Mouse (Mus musculus) heart, postnatal 25 days (tissue): Measurements from ENCODE around the gene Vcan. TPM values are rescaled to one million over a fixed set of nuclear protein-coding genes. Genes with fewer than 3 reads are reported as not detected.
A peak's percentile ranks its signal among the peaks of the same experiment; 100 is the strongest.
"Not testable (repeated sequence)": the region's sequence is repeated elsewhere in the genome, so short reads cannot be mapped to it uniquely, and the experiment has no call there.

Experiments used
- DNase-seq: peaks from one replicate; pipeline ENCODE4 v3.0.0; 2022; ENCODE audit warnings: low spot score
- intact Hi-C: fragments of 180-260 bp; cut with DNase I; formaldehyde crosslinking; loops from one replicate; pipeline ENCODE4 v1.15.1; 2025
- total RNA-seq, 2 experiments: library from RNA; stranded (reverse); gene quantifications; 2 replicates each; pipeline ENCODE4 v1.2.3; 2021

Vcan gene
- total RNA-seq: 10 to 100 TPM; 11.4 to 11.7 TPM

DNA sequence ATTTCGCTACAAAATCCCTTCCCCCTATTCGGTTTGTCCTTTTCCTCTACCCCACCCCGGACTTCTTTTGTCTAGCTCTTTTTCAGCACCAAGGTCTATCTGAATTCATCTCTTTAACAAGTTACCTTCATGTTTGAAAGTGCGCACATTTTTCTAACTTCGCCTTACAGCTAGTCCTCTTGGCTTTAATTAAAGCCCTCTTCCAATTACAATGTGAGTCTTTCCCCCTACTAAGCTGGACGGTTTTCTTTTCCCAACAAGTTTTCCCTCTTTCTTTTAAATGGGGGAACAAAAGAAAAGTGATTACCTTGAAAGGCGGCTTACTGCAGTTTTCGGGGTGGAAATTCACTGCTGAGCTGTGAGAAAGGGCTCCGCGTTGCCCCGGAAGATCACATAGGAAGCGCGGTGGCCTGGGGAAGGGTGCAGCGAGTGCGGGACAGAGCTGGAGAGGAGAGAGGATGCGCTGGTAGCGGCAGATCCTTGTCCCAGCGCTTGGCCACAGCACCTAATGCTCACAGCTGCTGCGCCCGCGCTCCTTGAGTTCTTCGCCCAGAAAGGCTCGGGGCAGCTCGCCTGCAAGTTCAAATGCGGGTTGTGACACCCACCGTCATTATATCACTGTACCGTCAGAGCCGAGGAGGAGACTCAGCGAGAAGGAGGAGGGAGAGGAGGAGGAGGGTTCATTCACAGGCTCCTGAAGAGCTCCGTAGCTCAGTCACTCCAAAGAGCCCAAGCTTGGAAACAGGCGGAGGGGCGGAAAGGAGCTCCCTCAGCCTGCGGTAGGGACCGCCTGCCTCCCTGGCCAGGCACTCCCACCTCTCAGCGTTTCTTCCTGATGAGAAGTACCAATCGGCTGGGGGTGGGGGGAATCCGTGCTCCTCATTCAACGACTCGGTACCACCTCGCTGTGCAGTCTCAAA lies at the start of gene Vcan:
Vcan (minus strand) TSS at position 744 of the 920 bp plus-strand sequence.
- intact Hi-C loops: loop anchor here (5.0 kb wide), 1 partner anchor 345 kb away; the partner anchor contains the start of genes Tmem167 and Xrcc4
- peak; percentile 28 for DNase-seq

DNA sequence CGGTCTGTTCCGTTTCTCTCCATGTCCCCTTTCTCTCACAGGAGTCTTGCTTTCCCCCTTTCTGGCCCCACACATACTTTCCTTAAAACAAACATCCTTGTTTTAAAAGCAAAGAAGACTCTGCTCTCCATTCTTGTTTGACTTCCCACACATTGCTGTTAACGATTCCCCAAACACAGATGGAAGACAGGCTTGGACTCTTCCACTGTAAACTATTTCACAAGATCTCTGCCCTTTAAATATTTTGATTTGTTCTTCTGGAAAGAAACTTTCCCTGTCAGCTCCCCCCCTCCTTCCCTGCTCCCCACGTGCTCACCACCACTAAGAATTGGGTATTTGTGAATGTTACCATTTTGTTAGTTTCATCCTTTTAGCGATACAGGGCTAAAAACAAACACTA lies 49.2 kb upstream of the Vcan start:
- intact Hi-C loops: no loop called here
- DNase-seq: no peak

DNA sequence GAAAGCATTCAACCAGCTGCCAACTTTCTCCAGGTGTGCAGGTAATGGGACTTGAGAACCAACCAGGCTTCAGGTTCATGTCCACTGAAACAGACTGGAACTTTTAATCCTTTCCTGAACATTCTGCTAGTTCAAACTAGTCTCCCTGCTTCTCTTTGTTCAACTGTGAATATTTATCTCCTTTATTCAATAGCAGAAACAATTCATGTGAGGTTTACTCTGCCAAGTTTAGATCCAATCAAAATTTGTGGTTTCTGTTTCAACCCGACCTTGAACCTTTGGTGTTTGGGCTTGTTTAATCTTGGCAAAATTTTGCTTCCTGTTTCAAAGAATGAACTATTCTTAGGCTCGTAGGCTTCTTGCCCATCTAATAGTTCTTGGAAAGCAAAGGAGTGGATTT lies 40.6 kb upstream of the Vcan start:
- no peak for DNase-seq
- intact Hi-C loops: no loop called here

- no peak for DNase-seq
- intact Hi-C loops: no loop called here
These were observed 38.0 kb upstream of the Vcan start for GRCm38 (mm10) chr13:89780276-89780675.

- no peak for DNase-seq
These were observed 37.1 kb upstream of the Vcan start for GRCm38 (mm10) chr13:89779208-89779911.

GRCm38 (mm10) chr13:89777764-89778163 lies 35.5 kb upstream of the Vcan start:
- intact Hi-C loops: loop anchor here (2.0 kb wide), 2 partner anchors 1063 to 1109 kb away; no protein-coding TSS in a partner anchor
- no peak for DNase-seq

More at GRCm38 (mm10) chr13:89779208-89779911, 37.1 kb upstream of the Vcan start:
- intact Hi-C loops: loop anchor here (2.0 kb wide), 1 partner anchor 1107 kb away; no protein-coding TSS in a partner anchor

GRCm38 (mm10) chr13:89777146-89777545 lies 34.8 kb upstream of the Vcan start:
- intact Hi-C loops: loop anchor here (2.0 kb wide), 1 partner anchor 1064 kb away; no protein-coding TSS in a partner anchor
- no peak for DNase-seq

GRCm38 (mm10) chr13:89766551-89766950 lies 24.2 kb upstream of the Vcan start:
- intact Hi-C loops: no loop called here
- DNase-seq: no peak

DNA sequence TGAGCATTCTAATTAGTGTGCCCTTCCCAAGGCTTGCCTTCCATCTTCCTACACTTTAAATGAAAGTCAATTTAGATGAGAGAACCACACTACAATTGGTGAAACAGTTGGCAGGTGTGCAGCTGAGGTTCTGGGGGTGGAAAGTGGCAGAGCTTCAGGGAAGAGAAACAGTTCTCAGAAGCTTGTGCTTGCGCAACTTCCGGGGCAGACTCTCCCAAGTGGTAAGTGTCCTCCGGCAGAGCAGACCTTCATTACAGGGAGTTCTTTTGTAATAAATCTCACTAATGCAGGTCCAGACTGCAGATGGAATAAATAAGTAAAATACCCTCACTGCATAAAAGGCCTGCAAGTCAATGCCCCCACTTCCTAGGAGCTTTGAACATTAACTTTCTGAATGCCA lies 23.7 kb upstream of the Vcan start:
- no peak for DNase-seq
- intact Hi-C loops: no loop called here

DNA sequence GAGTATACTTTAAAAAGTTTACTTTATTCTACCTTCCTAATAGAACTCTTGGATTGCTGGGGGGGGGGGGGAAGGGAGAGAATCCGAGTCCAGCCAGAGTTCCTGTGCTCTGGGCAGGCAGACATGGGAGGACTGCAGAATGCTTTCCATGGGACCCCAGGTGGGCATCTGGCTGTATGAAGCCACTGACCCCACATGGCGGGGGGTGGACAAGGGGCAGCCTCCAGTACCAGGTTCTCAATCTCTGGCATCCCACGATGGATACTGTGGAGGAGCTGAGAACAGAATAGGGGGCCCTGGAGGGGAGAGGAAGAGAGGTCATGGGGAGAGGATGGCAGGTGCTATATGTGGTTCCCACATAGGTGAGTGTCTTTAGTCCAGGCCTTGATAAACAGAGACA lies 20.0 kb upstream of the Vcan start:
- DNase-seq: no peak
- intact Hi-C loops: no loop called here

DNA sequence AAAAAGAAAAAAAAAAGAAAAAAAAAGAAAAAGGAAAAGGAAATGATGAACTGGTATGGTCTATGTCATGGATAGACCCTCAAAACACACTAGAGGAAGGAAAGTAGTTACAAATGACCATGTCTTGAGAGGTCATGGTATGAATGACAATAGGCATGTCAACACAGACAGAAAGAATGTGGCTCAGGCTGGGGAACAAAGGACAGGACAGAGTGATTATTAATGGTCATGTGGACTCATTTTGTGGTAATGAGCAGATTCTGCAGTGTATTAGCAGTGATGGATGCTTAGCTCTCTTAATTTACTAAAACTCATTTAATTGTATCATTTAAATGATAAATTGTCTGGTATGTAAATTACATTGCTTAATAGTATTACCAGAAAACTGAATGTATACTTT lies 14.0 kb upstream of the Vcan start:
- no peak for DNase-seq
- intact Hi-C loops: no loop called here

DNA sequence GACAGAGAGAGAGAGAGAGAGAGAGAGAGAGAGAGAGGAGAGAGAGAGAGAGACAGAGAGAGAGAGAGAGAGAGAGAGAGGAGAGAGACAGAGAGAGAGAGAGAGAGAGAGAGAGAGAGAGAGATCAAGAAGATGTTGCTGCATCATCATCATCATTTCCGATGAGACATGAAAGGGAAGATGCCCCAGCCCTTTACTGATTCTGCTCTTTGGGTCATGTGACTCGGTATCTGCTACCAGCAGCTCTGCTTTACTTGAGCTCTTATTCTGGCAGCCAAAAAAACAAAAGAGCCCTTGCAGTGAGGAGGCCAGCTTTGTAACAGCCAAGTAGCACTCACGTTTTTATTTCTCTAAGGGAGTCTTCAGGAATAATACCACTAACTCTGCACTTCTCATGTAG lies 8.3 kb upstream of the Vcan start:
- intact Hi-C loops, DNase-seq: not testable (repeated sequence)

DNA sequence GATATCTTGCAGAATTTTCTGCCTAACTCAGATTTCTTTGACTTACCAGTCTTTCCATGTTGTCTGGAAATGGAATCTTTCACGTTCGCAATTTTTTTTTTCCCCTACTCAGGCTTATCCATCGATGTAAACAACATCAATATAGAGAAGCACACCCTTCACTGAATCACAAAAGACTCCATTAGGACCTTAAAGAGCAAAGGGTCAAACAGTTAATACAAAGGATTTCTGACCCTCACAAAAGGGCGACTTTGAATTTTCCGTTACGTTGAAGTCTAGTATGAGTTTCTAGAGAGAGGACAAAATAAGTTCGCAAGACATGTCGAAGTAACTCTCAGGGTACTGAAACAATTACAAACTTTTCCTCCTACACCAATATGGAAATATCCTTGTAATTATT lies 892 bp upstream of the Vcan start:
- DNase-seq: no peak
- intact Hi-C loops: loop anchor here (5.0 kb wide), 1 partner anchor 344 kb away; the partner anchor contains the start of genes Tmem167 and Xrcc4

- no peak for DNase-seq
- intact Hi-C loops: loop anchor here (5.0 kb wide), 1 partner anchor 345 kb away; the partner anchor contains the start of genes Tmem167 and Xrcc4
These were observed 434 bp upstream of the Vcan start for GRCm38 (mm10) chr13:89742686-89743200.

GRCm38 (mm10) chr13:89741116-89741551 lies 1.2 kb downstream of the Vcan start:
- intact Hi-C loops: loop anchor here (5.0 kb wide), 1 partner anchor 346 kb away; the partner anchor contains the start of genes Tmem167 and Xrcc4
- no peak for DNase-seq

DNA sequence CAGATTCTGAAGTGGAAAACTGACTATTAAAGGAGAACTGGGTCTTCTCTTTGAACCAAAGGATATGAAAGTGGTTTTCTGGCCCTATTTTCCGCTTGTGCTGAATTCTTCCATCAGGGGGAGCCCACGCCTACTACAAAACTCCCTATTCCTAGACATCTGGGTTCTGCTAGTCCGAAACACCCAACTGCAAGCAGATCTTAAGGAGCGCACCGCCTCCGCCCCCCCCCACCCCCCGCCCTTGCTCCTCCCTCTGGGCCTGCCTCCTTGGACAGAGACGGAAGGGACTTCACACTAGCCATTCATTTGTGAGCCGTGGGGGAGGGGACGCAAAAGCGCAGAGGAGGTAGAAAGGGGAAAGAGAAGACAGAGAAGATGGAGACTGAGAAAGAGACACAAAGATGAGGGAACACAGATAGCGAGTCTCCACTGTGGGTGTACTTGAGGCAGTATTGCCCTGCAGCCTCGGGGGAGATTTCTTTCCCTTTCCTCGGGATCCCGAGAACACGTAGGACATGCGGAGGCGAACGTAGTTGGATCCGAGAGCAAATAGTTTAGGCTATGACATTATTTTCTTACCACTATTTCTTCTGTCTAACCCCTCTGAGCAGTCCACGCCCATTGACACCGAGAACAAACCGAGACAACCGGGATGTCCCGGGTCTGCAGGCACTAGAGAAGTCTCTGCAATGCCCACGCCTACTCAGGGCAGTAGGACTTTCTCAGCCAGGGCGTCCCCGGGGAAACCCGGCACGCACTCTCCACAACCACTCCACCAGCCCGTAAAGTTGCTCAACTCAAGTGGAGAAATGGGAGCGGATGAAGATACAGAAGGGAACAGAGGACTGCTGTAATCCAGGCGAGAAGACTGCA lies 1.8 kb downstream of the Vcan start:
- DNase-seq: peak; percentile 55
- intact Hi-C loops: loop anchor here (5.0 kb wide), 1 partner anchor 347 kb away; the partner anchor contains the start of genes Tmem167 and Xrcc4

GRCm38 (mm10) chr13:89739696-89740242 lies 2.5 kb downstream of the Vcan start:
- intact Hi-C loops: loop anchor here (5.0 kb wide), 1 partner anchor 348 kb away; the partner anchor contains the start of genes Tmem167 and Xrcc4

DNA sequence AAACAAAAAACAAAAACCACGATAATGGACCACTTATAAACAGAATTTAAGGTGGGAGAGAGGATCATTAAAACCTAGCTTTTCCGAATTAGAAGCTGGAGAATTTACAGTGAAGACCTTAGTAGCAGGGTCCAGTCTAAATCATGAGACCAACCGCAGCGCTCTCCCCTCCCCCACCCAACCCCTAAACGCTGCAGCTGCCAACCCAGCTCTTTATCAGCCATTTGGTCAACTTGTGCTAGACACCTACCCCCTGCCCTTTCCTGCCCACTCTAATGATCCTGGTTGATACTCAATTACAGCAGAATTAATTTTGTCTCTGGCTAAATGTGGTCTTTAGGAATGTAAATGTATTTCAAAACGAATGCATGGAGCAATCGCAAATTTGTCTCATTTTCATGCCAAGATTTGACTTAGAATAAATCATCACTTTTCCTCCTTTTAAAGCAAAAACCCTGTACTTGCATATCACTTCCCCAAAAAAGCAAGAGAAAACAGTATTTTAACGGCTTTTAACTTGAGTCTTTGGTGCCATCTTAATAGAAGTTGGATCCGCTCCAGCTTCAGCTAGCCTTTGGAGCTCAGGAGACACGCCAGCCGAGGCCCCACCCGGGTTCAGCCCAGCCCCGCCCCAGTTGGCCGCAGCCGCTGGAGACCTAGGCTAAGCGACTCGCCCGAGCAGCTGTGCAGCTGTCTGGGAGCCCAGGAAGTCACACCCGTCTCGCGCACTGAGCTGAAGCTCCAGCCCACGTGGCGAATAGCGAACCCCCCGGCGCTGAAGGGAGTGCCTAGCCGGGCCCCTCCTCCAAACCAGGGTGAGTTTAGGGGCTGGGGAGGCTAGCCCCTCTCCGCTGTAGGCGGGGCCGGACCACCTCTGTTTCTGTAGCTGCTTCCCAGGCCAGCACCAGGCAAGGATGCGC lies 3.3 kb downstream of the Vcan start:
- DNase-seq: peak; percentile 84
- intact Hi-C loops: no loop called here

More at GRCm38 (mm10) chr13:89739696-89740242, 2.5 kb downstream of the Vcan start:
- DNase-seq: no peak
